Mouse (Mus musculus): ENCODE measurements around the gene Ferd3l. TPM values are rescaled to one million over a fixed set of nuclear protein-coding genes. Genes with fewer than 3 reads are reported as not detected.

Ferd3l gene
- total RNA-seq, 2 experiments from 2014 or later, result not detected

- no peak for DNase-seq (ENCODE audit: extremely low spot score in 1 of 2, low spot score in 2 of 2)
- intact Hi-C loops (cut with DNase I), result loop anchor here (10.0 kb wide), 1 partner anchor 692 kb away; no protein-coding TSS in a partner anchor
Measured at GRCm38 (mm10) chr12:33962773-33963130, 34.5 kb downstream of the Ferd3l start.

- intact Hi-C loops (cut with DNase I), result loop anchor here (10.0 kb wide), 1 partner anchor 691 kb away; no protein-coding TSS in a partner anchor
- DNase-seq (ENCODE audit: extremely low spot score in 1 of 2, low spot score in 2 of 2), result no peak
Measured at GRCm38 (mm10) chr12:33963671-33964369, 35.6 kb downstream of the Ferd3l start.

GRCm38 (mm10) chr12:33964427-33964826 lies 36.2 kb downstream of the Ferd3l start:
- intact Hi-C loops (cut with DNase I), result loop anchor here (10.0 kb wide), 1 partner anchor 690 kb away; no protein-coding TSS in a partner anchor
- DNase-seq (ENCODE audit: extremely low spot score in 1 of 2, low spot score in 2 of 2), result no peak

- intact Hi-C loops (cut with DNase I), result loop anchor here (10.0 kb wide), 1 partner anchor 689 kb away; no protein-coding TSS in a partner anchor
- no peak for DNase-seq (ENCODE audit: extremely low spot score in 1 of 2, low spot score in 2 of 2)
Measured at GRCm38 (mm10) chr12:33965661-33966360, 37.6 kb downstream of the Ferd3l start.

- peak in 1 of 2 experiments; percentile 30 for DNase-seq (ENCODE audit: extremely low spot score in 1 of 2, low spot score in 2 of 2)
- intact Hi-C loops (cut with DNase I), result loop anchor here (10.0 kb wide), 1 partner anchor 688 kb away; no protein-coding TSS in a partner anchor
Measured at GRCm38 (mm10) chr12:33966490-33967415, 38.5 kb downstream of the Ferd3l start.

GRCm38 (mm10) chr12:33967514-33967913 lies 39.3 kb downstream of the Ferd3l start:
- DNase-seq (ENCODE audit: extremely low spot score in 1 of 2, low spot score in 2 of 2), result no peak
- intact Hi-C loops (cut with DNase I), result loop anchor here (10.0 kb wide), 1 partner anchor 687 kb away; no protein-coding TSS in a partner anchor

GRCm38 (mm10) chr12:33968041-33968897 lies 40.0 kb downstream of the Ferd3l start:
- no peak for DNase-seq (ENCODE audit: extremely low spot score in 1 of 2, low spot score in 2 of 2)
- intact Hi-C loops (cut with DNase I), result loop anchor here (10.0 kb wide), 1 partner anchor 687 kb away; no protein-coding TSS in a partner anchor

- no peak for DNase-seq (ENCODE audit: extremely low spot score in 1 of 2, low spot score in 2 of 2)
- intact Hi-C loops (cut with DNase I), result loop anchor here (10.0 kb wide), 1 partner anchor 686 kb away; no protein-coding TSS in a partner anchor
Measured at GRCm38 (mm10) chr12:33968898-33969178, 40.6 kb downstream of the Ferd3l start.

Other genes starting within 250 kb of the Ferd3l start
- under 1 TPM; 0.28 to 0.88 TPM for gene Twist1, start 29.2 kb downstream of the Ferd3l start, total RNA-seq (2021)